Mouse (Mus musculus) urinary bladder, postnatal 4 days (tissue): ENCODE measurements at regions not wholly inside any gene's neighbourhood (a gene's known extent, or its start where the extent isn't known, plus 50 kb on each side); places are given as distances from the start of the nearest gene placed in this dataset.

Experiments
- DNase-seq, 2 experiments: peaks; one replicate each; pipeline ENCODE4 v3.0.0; 2021 to 2022; ENCODE audit warnings: low spot score in 2 of 2

DNA sequence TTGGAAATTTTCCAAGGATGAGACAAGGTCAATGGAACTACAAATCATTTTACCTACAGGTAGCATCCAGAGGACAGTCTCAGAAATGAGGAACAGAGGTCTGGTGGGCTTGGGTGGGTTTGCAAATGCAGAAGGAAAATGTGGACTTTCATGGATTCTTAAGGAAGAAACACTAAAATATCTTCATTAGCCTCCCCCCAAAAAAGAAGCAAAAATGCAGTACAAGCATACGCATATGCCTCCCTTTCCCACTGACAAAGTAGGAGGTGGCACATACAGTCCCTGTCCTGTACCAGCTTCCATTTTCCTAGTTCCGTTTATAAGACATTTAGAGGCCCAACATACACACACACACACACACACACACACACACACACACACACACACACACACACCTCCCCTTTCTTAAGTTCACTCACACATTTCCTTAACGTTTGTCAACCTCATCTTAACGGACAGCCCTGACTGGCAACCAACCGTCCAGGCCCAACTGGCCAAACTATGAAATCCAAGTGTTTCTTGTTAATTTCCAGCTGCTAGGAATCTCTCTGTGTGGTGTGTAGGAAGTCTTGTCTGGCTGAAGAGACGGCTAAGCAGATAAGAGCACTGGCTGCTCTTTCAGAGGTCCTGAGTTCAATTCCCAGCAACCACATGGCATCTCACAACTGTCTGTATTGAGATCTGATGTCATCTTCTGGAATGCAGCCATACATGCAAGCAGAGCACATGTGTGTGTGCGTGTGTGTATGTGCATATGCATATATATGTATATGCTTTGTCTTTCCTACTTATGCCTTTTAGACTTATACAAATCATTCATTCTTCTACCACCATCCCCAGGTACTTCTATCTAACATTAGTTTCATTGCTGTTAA, 206.6 kb upstream of the Hnrnpa3 start:
- DNase-seq: no peak

DNA sequence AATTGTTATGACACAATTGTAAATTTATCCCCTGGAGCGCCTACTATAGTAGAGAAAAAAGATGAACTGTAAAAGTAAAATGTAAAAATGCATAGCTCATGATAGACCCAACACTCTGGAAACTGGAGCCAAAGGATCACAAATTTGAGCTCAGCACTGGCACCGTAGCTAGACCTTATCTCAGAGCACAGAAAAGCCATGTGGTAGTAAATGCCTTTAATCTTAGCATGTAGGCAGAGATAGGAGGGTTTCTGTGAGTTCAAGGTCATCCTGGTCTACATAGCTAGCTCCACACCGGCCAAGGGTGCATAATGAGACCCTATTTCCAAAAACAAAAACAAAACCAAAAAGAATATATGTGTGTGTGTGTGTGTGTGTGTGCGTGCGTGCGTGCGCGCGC, 203.6 kb upstream of the Hnrnpa3 start:
- no peak for DNase-seq

DNA sequence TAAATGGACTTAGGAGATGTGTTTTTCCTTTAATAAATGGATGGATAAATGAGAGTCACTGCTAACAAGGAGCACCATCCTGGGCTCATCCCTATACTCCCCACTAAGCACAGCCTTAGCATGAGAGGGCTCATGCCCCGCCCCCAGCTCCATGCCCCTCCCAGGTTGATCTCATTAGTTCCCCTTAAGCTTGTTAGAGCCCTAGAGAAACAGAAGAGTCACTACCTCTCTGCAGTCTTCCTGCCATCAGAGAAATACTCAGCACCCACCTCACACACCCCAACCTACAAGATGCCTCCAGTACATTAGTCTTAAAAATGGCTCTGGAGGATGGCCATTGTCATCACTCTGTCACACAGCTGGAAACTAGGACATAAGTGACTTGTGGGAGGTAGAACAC, 202.8 kb upstream of the Hnrnpa3 start:
- no peak for DNase-seq

DNA sequence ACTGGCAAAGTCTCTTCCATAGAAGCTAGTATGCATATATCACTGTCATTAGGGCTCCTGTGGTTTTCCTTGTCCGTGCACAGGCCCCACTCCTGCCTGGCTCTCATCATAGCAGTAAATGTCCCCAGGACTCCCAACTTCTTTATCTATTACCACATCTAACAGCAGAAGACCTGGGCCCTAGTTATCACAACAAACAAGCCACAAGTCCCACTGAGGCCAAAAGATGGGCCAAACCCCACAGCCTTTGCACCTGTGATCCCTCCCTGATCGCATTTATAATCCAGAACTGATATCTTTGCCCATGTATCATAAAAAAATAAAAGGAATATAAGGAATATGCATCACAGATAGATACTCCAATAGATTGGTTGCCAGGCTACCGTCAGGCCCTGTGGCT, 201.6 kb upstream of the Hnrnpa3 start:
- no peak for DNase-seq

DNA sequence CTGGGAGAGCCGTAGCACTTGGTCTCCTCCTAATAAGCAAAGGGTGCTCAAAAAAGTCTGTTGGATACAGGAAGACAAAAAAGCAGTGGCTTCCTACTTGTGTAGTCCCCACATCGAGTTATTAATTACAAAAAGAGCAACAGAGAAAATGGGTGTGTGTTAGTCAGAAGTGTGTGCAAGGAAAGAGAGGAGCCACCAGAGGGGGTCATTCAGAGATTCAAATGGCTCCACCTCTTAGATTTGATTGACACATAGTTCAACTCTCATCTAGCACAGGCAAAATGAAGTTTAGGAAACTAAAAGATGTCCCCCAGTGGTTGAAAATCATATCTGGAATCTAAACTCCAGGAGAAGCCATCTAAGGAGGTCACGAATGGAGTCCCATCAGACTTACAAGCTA, 200.2 kb upstream of the Hnrnpa3 start:
- no peak for DNase-seq

DNA sequence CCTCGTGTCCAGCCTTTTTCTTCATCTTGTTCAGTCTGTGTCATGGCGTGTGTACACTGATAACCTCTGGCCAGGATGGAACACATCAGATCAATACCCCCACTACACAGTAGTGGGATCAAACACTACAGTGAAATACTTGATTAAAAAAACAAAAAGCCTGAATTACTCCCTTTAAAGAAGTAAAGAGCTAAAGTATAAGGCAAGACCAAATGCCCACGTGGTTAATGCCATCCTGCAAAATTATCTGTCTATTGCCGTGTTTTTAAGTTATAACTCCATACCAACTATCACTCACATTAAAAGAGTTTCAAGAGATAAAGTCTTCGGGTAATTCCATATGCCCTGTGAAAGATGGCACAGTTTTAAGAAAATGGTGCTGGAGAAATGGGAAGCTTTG, 198.6 kb upstream of the Hnrnpa3 start:
- DNase-seq: no peak

DNA sequence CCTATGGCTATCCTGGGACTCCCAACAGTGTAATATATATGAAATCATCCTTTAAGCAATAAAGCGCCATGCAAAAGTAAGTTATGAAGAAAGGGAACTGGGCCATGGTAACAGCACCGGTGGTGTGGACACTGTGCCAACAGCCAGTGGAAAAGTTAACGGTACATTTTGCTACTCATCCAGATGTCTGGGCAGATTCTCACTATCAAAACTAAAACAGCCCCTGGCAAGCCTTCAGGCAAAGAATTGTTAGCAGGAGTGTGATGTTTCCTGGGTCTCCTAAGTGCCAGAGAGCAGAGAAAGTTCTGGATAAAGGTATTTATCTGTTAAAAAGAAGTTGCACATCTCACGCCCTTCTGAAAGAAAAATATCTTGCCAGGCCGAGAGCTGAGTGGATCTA, 198.0 kb upstream of the Hnrnpa3 start:
- no peak for DNase-seq

DNA sequence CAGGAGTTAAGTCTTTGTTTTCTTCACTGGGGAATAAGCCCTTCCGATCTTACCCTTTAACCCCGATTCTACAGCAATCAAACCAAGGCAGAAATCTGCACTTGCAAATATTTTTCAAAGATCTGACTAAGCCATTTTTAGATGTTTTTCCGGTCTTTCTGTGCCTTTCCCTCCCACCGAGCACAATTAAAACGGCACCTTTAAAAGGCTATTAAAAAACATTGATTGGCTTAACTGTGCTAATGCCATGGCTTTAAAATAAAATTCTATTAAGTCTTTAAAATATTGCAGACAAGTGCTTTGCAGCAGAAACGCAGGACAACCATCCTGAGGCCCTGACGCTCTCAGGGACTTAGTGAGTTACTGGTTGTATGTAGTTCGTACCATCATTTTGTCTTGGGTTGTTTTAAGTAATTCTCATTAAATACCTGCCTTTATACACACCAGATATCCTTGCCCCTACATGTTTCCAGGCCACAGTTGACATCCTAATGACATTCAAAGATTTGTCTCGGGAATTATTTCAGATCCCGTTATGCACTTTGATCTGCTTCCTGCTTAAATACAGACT, 197.6 kb upstream of the Hnrnpa3 start:
- no peak for DNase-seq

DNA sequence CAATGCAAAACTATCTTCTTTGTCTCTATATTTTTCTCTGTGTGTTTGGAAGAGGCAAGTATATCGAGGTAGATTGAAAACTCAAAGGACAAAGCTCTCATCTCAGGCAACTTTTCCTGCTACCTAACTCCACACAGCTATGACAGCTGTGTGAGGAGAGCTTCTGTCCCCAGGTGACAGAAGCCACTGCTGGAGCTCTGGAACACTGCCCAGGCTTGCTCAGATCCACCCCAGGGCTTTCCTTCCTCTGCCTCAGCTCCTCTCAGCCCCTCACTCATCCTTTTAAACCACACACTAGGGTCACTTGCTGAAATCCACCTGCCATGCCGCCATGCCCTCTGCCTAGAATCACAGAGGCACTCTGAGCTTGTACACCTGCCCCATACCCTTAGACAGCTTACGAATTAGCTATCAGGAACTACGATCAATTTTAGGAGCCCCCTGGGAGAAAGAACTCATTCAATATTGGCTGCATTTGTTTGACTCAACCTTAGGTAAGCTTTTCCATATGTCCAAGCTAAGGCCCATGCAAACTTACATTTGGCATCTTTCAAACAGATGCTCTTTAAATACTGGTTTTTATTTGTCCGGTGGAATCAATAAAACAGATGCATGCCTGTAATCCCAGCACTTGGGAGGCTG, 196.9 kb upstream of the Hnrnpa3 start:
- DNase-seq: no peak

DNA sequence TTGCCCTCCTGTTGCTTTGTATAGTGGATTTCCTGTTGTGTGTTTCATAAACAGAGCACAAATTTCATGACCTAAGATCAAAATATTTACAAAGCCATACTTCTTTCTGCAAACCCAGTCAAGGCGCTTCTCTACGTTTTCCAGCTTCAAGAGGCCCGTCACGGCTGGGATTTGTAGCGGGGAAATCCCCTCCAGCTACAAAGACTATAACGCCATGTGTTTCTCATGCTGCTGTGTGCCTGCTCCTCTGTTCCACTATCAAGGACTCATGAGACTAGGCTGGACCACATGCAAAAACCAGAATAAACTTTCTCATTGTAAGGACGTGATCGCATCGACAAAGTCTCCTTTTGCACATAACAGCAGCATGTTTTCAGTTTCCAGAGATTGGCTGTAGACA, 196.0 kb upstream of the Hnrnpa3 start:
- DNase-seq: no peak

DNA sequence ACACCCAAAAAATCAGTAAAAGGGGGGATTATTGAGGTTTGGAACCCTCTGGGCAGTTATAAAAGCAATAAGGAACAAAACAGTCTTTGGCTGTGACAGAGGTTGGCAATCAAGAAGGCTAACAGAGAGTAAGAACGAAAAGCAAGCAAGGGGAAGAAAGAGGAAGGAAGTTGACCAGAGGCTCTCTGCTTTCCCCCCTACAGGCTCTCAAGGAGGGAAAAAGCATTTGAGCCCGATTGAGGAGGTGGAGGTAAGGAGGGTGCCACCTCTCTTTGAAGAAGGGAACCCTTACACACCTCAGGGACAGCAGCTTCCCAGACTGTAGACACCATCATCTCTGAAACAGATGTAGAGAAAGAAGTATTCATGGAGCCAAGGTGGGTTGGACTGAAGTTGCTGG, 194.6 kb upstream of the Hnrnpa3 start:
- DNase-seq: no peak

DNA sequence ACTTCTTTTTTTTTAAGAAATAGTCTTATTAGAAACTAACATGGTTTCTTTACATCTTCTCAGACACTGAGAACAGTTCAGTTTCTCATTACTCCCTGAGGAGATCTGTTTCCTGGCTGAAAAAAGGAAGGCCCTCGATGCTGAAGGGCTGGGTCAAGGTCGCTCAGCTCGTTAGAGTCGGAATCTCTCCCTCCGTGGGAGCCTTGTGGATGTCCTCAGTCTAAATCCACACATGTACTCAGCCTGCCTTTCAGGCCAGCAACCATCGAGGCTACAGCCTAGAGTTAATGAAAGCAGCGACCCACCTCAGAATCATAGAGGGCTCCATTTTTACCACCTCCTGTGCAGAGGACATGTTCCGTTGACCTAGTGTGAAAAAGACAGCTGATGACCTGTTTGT, 190.2 kb upstream of the Hnrnpa3 start:
- peak in 1 of 2 experiments; percentile 39 for DNase-seq

DNA sequence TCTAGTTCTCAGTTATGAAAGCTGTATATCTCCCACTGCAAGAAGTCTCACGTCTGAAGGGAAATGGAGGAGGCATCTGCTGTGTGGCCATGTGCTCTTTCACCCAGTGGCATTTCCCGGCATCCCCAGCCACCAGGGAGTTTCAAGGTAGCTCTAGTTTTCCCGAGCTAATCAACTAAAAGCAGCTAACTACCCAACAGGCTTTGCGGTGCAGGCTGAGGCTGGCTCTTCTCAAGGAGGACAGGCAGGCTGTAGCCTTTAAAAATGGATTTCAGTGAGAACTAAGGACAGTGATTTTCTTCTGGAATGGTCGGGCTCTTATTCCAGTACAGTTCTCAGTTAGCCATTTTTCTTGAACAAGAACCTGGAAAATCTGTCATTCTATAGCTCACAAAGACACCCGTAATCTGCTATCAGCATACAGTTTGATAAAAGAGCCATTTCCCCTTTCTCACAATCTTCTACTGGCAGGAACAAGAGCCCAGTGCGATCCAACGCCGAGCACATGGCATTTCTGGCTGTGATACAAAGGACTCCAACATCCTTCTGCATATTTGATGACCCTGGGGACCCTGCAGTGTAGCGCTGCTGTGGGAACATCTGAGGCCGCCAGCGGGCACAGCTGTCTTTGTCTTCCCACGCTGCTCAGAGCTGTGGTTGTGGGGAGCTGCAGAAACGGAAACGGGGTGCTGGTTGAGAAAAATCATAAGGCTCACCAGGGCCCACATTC, 188.9 kb upstream of the Hnrnpa3 start:
- DNase-seq: no peak

DNA sequence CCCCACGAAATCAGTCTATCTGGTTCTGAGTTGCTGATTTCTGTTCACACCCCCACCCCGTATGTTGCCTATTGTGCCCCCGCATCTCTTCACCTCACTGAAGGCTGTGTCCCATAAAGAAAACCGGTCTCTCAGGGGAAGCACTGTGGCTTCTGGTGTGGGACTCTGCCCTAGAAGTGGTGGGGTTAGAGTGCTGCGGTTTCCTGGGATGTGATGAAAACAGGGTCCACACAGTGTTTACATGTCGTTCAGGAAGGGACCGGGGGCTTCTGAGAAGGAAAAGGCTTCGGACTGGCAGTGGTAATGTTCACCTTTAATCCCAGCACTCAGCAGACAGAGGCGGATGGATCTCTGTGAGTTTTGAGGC, 188.4 kb upstream of the Hnrnpa3 start:
- DNase-seq: no peak

DNA sequence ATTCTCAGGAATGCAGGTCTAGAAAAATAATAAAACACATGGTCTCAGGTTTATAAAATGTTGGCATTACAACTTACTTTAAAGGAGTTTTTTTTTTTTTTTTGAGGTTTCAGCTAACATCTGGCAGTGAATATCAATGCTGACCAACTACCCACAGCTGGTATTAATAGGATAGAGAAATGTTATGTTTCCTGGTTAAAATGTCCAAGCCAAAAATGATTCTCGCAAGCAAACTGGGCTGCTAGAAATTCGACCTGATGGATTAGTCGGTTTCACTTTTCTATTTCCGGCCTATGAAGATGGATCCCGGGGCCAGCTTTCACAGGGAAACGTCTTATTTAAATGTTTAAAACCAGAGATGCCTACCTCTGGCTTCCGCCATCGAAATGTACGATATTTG, 186.6 kb upstream of the Hnrnpa3 start:
- DNase-seq: no peak

DNA sequence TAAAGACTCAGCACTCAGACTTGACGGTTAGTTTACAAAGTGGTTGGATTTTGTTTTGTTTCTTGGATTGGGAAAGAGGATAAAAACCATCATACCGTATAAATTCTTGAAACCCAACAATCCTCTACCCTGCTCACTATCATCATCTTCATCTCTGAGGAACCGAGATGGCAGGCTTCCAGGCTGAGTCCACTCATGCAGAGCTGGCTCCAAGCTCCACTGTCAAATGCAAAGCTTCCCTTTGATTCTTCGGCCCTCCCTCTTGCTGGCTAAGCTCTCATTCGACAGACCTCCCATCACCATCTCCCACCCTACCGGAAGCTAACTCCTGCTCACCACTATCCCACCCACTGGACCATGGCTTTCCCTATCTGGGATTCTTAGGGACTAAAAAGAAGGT, 184.6 kb upstream of the Hnrnpa3 start:
- DNase-seq: no peak

DNA sequence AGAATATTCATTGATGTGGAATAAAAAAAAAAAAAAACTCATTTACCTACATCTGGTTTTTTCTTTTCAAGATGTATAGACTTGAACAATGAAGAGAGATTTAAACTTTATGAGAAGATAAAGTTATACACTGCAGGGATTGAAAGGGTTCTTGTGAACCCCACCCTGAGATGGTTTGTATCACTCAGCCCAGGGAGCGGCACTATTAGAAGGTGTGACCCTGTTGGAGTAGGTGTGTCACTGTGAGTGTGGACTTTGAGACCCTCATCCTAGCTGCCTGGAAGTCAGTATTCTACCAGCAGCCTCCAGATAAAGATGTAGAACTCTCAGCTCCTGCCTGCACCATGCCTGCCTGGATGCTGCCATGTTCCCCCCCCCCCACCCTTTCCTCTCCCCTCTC, 182.7 kb upstream of the Hnrnpa3 start:
- DNase-seq: no peak

DNA sequence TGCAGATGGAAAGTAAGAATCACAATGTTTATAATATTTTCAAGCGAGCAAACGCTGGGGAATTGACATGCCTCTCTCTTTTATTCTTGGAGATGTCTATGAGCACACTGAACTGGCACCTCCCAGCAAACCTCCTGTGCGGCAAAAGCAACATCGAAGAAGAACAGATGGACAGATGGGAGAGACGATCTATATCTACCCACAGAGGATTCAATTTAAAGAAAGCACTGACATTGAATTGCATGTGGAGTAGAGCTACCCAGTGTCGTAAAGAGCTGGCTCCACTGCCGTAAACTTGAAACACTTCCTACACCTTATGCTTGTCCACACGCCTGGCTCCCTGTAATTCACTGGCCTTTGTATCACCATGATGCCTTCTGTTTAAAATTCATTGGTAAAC, 182.0 kb upstream of the Hnrnpa3 start:
- DNase-seq: no peak

DNA sequence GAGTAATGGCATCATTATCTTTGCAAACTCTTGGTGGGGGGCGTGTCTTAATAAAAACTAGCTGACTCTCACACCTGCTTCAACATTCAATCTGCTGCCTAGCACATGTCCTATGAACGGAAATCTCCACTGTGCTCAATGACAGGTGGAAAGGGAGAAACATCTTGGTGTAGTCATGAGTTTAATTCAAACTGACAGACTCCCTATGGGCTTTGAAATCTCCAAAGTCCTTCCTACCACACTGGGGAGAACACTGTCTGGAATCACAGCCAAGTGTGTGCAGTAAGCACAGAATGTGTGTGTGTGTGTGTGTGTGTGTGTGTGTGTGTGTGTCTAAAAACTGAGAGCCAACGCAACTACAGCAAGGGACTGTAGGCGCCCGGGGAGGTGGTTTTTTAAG, 179.5 kb upstream of the Hnrnpa3 start:
- DNase-seq: no peak

DNA sequence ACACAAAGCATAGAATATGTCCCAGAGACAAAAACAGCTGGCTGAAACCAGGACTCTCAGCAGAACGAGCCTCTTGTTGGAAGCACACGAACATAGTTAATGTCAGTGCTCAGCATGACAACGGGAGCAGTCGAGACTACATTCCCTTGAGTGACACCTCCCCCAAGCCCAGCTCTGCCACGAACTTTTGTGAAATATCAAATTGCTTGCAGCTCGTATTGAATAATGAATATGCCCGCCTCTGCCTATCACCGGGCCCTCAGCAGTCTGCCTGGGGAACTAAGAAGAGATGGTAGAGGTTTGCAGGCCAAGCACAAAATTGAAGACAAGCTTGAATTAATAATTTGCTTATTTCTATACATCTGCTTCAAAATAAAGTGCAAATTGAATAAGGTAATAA, 177.2 kb upstream of the Hnrnpa3 start:
- no peak for DNase-seq

DNA sequence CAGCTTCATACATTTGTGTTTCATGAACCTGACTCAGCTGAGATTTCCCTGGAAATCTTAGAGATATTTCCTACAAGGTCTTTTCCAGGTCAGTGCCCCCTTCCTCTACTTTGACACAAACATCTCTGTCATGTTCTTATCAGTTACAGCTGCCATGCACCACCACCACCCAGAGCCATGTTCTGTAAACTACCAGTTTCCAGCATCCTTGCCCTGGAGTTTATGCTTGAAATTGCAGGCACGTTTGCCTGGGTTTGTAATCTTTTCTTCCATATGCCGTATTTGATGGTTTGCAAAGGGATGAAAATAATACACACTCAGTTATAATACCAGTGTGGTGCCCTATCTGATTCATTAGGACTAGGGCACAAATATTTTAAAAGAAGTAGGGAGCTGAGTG, 176.6 kb upstream of the Hnrnpa3 start:
- no peak for DNase-seq

DNA sequence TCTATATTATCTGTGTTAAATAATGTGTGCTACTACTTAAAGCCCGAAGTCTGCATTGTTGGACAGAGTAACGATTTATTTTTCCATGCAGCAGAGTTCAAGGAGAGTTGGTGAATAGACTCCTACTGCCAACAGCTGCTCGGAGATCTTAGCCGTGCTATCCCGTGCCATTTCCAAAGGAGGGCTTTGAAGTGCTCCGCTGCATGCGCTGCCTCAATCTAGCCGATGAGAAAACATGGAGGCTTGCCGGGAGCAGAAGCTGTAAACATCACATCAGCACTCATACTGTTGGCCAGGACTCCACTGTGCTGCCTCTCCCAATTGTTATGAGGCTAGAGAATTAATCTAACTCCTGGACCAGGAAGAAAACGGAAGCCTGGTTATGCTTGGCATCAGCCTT, 174.1 kb upstream of the Hnrnpa3 start:
- no peak for DNase-seq

DNA sequence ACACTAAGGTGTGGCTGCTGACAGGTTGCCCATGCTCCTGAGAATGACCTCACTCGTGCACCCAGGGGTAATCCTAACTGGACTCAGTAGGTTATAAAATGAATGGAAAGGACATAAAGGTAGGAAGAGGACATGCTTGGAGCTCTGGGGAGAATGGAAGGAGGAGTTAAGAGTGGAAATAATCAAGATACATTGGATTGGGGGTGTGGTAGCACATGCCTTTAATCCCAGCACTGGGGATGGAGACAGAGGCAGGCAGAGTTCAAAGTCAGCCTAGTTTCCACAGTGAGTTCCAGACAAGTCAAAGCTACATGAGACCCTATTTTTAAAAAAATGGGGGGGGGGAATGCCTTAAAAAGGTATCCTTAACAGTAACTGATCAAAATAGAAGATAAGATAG, 167.9 kb upstream of the Hnrnpa3 start:
- DNase-seq: no peak
